Mouse (Mus musculus): ENCODE results near the gene Chd4. TPM values are rescaled to one million over a fixed set of nuclear protein-coding genes. Genes with fewer than 3 reads are reported as not detected.
A peak's percentile ranks its signal among the peaks of the same experiment; 100 is the strongest.

The Chd4 gene
- polyA plus RNA-seq, 1 experiment: 42.5 TPM

DNA sequence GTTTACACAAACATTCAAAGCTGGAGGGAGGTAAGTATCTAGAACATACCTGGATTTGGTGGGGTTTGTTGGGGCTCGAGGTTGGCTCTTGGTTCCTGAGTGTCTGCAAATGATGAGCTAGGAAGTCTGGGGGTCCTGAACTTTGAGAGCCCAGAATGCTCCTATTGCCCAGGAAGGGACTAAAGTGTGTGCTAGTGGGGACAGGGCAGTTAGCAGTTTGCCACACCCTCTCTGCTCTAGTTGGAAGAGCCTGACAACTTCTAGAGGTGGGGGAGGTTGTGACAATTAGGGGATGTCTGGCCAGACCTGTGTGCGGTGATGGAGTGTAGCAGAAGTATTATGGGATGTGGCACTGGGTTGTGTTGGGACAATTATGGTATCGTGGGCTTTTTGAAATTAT, 938 bp upstream of the Chd4 start:
- peaks cover 34% of the 10 kb centered on the region for H3K4me1 ChIP-seq (ENCODE audit: control insufficient read depth, insufficient read depth, low read length)
- H3K27me3 ChIP-seq (ENCODE audit: control insufficient read depth, insufficient read depth, low read length): no peaks in the 10 kb centered on the region
- no peak for TF ChIP-seq CTCF (IDR thresholded peaks at IDR 0.05; ENCODE audit: control insufficient read depth, insufficient read depth, insufficient replicate concordance, low read depth, low read length)
- TF ChIP-seq POLR2A (IDR thresholded peaks at IDR 0.05; ENCODE audit: control insufficient read depth, low read depth, low read length): no peak
- no peak overlapping the region; the same call in 1 of the 2 replicates for H3K4me3 ChIP-seq (ENCODE audit: control insufficient read depth, low read depth, low read length)
- no peaks in the 10 kb centered on the region for H3K36me3 ChIP-seq (ENCODE audit: control insufficient read depth, insufficient read depth, low read length)
- peak overlapping the region; percentile 73 for H3K27ac ChIP-seq (ENCODE audit: control insufficient read depth, insufficient read depth, low read depth, low read length)

DNA sequence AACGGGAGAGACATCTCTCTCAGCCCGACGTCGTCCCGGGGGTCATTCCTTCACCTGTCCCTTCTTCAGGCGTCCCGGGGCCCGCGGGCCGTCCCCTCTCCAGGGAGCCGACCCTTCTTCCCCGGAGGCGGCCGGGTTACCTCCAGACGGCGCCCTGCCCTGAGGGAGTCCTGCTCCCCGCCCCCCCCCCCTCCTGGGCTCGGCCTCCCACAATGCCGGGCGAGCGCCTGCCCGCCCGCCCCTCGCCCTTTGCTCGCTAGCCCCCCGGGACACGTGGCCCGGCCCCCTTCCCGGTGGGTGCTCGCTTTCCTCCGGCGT, 457 bp downstream of the Chd4 start:
- Histone ChIP-seq H3K27me3 (ENCODE audit: control insufficient read depth, insufficient read depth, low read length) (no peaks in the 10 kb centered on the region), H3K36me3 (ENCODE audit: control insufficient read depth, insufficient read depth, low read length) (no peaks in the 10 kb centered on the region; the same call in 1 of the 2 replicates), H3K27ac (ENCODE audit: control insufficient read depth, insufficient read depth, low read depth, low read length) (peak overlapping the region; percentile 91), H3K4me1 (ENCODE audit: control insufficient read depth, insufficient read depth, low read length) (peaks cover 26% of the 10 kb centered on the region), H3K4me3 (ENCODE audit: control insufficient read depth, low read depth, low read length) (peak overlapping the region; percentile 95)
- no peak for TF ChIP-seq CTCF (IDR thresholded peaks at IDR 0.05; ENCODE audit: control insufficient read depth, insufficient read depth, insufficient replicate concordance, low read depth, low read length)
- TF ChIP-seq POLR2A (IDR thresholded peaks at IDR 0.05; ENCODE audit: control insufficient read depth, low read depth, low read length): no peak

DNA sequence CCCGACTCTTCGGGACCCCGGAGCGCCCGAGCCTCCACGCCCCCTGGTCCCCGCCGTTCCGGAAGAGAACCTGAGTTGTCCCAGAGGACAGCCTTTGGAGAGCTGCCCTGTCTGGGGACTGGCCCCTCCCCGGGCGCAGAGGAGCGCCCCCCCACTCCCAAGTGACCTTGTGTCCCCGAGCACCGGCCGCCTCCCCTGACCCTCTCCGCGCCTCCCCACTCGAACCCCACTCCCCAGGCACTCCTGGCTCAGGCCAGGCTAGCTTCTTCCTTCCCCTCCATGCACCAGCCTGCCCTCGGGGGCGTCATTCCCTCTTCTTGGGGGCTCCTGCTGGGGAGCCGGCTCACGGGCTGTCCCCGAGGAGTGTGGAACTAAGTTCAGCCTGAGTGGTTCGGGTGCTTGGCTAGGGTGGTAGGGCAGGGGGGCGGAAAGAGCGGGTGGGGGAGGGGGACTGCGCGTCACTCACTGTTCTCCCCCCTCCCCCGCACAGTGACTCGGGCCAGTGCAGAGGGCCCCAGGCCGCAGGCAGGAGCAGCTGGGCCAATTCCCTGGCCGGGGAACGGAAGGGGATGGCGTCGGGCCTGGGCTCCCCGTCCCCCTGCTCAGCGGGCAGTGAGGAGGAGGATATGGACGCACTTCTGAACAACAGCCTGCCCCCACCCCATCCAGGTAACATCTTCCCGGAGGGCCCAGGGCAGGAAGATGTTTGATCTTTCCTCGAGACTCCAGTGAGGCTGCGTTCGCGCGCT, 990 bp downstream of the Chd4 start:
- Histone ChIP-seq H3K27ac (ENCODE audit: control insufficient read depth, insufficient read depth, low read depth, low read length) (peak overlapping the region; percentile 72), H3K36me3 (ENCODE audit: control insufficient read depth, insufficient read depth, low read length) (no peaks in the 10 kb centered on the region; the same call in 1 of the 2 replicates), H3K4me3 (ENCODE audit: control insufficient read depth, low read depth, low read length) (peak overlapping the region; percentile 95), H3K4me1 (ENCODE audit: control insufficient read depth, insufficient read depth, low read length) (peaks cover 23% of the 10 kb centered on the region), H3K27me3 (ENCODE audit: control insufficient read depth, insufficient read depth, low read length) (no peaks in the 10 kb centered on the region)
- no peak for TF ChIP-seq CTCF (IDR thresholded peaks at IDR 0.05; ENCODE audit: control insufficient read depth, insufficient read depth, insufficient replicate concordance, low read depth, low read length)
- TF ChIP-seq POLR2A (IDR thresholded peaks at IDR 0.05; ENCODE audit: control insufficient read depth, low read depth, low read length): no peak

DNA sequence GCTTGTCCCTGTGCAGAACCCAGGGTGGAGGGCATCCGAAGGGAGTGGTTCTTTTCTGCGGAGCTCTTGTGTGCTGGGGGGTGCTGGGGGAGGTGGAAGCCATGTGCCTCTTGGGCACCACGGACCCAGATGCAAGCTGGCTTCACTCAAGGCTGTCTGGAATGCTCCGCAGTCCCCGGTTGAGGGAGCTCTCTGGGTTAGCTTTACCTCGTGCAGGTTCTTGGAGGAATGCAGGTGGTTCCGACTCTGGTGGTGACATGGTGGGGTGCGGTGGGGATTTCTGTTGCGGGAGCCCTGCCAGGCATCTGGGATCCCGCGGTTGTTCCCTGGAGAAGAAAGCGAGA, 1.5 kb downstream of the Chd4 start:
- peaks cover 23% of the 10 kb centered on the region for H3K4me1 ChIP-seq (ENCODE audit: control insufficient read depth, insufficient read depth, low read length)
- TF ChIP-seq CTCF (IDR thresholded peaks at IDR 0.05; ENCODE audit: control insufficient read depth, insufficient read depth, insufficient replicate concordance, low read depth, low read length) (no peak), POLR2A (IDR thresholded peaks at IDR 0.05; ENCODE audit: control insufficient read depth, low read depth, low read length) (no peak)

DNA sequence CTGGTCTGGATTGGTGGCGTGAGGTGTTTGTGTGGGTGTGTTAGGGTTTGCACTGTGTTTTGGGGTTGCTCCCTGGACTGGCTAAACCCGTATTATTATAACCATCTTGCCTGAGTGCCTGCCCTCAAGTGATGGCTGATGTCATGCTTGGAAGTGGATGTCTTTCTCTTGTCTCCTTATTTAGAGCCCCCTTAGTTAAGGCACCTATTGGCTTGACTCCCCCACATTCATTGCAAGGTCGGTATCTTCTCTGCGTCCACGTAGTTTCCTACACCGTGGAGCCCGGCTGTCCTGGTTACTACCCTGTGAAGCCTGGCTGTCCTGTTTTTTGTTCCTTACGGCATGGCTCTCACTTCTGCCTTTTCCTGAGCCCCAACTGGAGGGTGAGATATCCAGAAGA, 2.2 kb downstream of the Chd4 start:
- H3K27ac ChIP-seq (ENCODE audit: control insufficient read depth, insufficient read depth, low read depth, low read length): no peak overlapping the region
- peaks cover 23% of the 10 kb centered on the region for H3K4me1 ChIP-seq (ENCODE audit: control insufficient read depth, insufficient read depth, low read length)
- H3K27me3 ChIP-seq (ENCODE audit: control insufficient read depth, insufficient read depth, low read length): no peaks in the 10 kb centered on the region
- peaks cover 1% of the 10 kb centered on the region for H3K36me3 ChIP-seq (ENCODE audit: control insufficient read depth, insufficient read depth, low read length)
- no peak for TF ChIP-seq POLR2A (IDR thresholded peaks at IDR 0.05; ENCODE audit: control insufficient read depth, low read depth, low read length)
- TF ChIP-seq CTCF (IDR thresholded peaks at IDR 0.05; ENCODE audit: control insufficient read depth, insufficient read depth, insufficient replicate concordance, low read depth, low read length): no peak
- peak overlapping the region; percentile 95 for H3K4me3 ChIP-seq (ENCODE audit: control insufficient read depth, low read depth, low read length)

More for the DNA sequence above, 1.5 kb downstream of the Chd4 start:
- H3K27me3 ChIP-seq (ENCODE audit: control insufficient read depth, insufficient read depth, low read length): no peaks in the 10 kb centered on the region
- peak overlapping the region; percentile 67 for H3K27ac ChIP-seq (ENCODE audit: control insufficient read depth, insufficient read depth, low read depth, low read length)
- peak overlapping the region; percentile 95 for H3K4me3 ChIP-seq (ENCODE audit: control insufficient read depth, low read depth, low read length)
- no peaks in the 10 kb centered on the region; the same call in 1 of the 2 replicates for H3K36me3 ChIP-seq (ENCODE audit: control insufficient read depth, insufficient read depth, low read length)

DNA sequence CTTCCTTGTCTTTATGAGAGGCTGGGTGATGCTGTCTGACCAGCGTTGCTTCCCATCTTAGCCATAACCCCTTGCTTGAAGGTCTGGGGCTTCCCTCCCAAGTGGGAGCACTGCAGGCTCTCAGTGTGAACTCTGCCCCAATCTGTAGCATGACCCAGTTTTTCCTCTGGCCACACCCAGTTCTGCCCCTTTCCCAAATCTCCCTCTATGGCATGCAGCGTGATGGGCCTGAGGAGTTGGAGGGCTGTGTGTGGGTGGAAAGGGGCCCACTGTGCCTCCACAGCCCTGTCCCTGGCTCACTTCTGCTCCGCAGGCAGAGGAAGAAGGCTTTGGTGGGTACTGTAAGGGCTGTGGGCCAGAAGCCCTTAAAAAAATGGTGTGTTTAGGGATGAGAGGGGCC, 2.7 kb downstream of the Chd4 start:
- H3K4me1 ChIP-seq (ENCODE audit: control insufficient read depth, insufficient read depth, low read length): peaks cover 23% of the 10 kb centered on the region
- H3K4me3 ChIP-seq (ENCODE audit: control insufficient read depth, low read depth, low read length): peak overlapping the region; percentile 95
- no peak for TF ChIP-seq CTCF (IDR thresholded peaks at IDR 0.05; ENCODE audit: control insufficient read depth, insufficient read depth, insufficient replicate concordance, low read depth, low read length)
- TF ChIP-seq POLR2A (IDR thresholded peaks at IDR 0.05; ENCODE audit: control insufficient read depth, low read depth, low read length): no peak
- H3K36me3 ChIP-seq (ENCODE audit: control insufficient read depth, insufficient read depth, low read length): peaks cover 1% of the 10 kb centered on the region
- H3K27ac ChIP-seq (ENCODE audit: control insufficient read depth, insufficient read depth, low read depth, low read length): no peak overlapping the region
- no peaks in the 10 kb centered on the region for H3K27me3 ChIP-seq (ENCODE audit: control insufficient read depth, insufficient read depth, low read length)

DNA sequence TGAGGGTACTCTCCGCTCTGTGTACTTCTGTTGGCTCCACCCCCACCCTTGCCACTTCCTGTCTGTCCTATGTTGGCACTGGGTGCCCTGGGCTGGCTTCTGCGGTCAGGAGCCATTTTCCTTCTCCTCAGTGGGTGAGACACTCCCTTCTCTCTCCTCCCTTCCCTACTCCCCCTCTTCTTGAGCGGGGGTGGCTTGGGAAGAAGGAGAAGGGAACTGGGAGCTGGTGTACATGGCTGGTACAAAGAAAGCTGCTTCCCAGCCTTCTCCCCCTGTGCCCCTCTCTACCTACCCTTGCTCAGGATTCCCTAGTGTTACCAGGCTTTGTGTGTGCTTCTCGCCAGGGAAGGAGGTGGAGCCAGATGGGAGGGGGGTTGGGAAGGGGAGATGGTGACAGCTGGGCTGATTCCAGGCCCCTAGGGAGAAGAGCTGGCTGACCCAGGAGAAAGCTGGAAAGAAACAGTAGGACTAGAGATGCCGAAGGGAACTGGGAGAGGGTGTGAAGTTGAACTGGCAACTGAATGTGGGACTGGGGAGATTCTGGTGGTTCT, 3.7 kb downstream of the Chd4 start:
- peaks cover 23% of the 10 kb centered on the region for H3K4me1 ChIP-seq (ENCODE audit: control insufficient read depth, insufficient read depth, low read length)
- H3K27ac ChIP-seq (ENCODE audit: control insufficient read depth, insufficient read depth, low read depth, low read length): no peak overlapping the region
- TF ChIP-seq POLR2A (IDR thresholded peaks at IDR 0.05; ENCODE audit: control insufficient read depth, low read depth, low read length): 0 out of 2 replicates have a peak, but pooled peaks have one; percentile 20
- TF ChIP-seq CTCF (IDR thresholded peaks at IDR 0.05; ENCODE audit: control insufficient read depth, insufficient read depth, insufficient replicate concordance, low read depth, low read length): no peak
- H3K36me3 ChIP-seq (ENCODE audit: control insufficient read depth, insufficient read depth, low read length): peaks cover 3% of the 10 kb centered on the region
- no peaks in the 10 kb centered on the region for H3K27me3 ChIP-seq (ENCODE audit: control insufficient read depth, insufficient read depth, low read length)
- H3K4me3 ChIP-seq (ENCODE audit: control insufficient read depth, low read depth, low read length): peak overlapping the region; percentile 12
